Comparison of ENCODE assay signal across 26 mouse cellular contexts in the genomic region with DNA sequence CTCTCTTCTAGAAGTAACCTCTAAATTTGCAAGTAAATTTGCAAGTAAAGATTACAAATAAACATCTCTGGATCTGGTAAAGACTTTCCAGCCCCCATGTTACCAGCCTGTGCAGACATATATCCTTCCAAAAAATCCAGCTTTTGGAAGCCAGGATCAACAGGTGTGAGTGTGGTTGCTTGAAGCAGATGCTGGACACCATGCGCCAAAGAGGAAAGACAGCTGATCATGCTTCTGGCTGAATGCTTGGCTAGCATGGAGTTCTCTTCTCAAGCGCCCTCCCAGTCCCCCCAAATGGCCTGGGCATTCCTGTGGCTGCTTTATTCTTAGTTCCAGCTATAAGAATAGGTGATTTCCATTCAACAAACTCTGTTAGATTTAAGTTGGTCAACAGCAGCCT.
DNase-seq lines count a peak whose midpoint lies in the region; ATAC-seq and TF ChIP-seq lines count a peak whose summit lies in the region.
"Had no signal": no experiment of that assay in that cellular context is flagged by ENCODE, and none has a peak within 500 bp of the region (broad histone marks: within the 10 kb centered on the region; RNA-seq: fewer than 3 reads in every experiment).

No protein-coding gene starts in this region.

- no peak overlapping the region for H3K9ac ChIP-seq in heart, embryonic 12.5 days
- no peak overlapping the region for H3K9ac ChIP-seq in limb, embryonic 11.5 days (ENCODE audit: low read length)
- H3K9ac ChIP-seq: embryonic facial prominence, embryonic 12.5 days; forebrain, embryonic 12.5 days had no signal

- no peak overlapping the region for H3ac ChIP-seq in myocyte (ENCODE audit: control insufficient read depth, insufficient read length)

- DNase-seq in heart, adult 11 months: peak; percentile 30
- peak; percentile 10 for DNase-seq in limb, embryonic 11.5 days (ENCODE audit: low spot score)
- DNase-seq in limb, embryonic 10.5 days (ENCODE audit: low spot score): no peak
- DNase-seq: adrenal gland, adult 8-10 months; adrenal gland, postnatal 14 days; adrenal gland, postnatal 36 days; B cell, adult 2 months; cerebellum, adult 11-12 months; cerebellum, adult 2 months; cerebellum, adult 9-10 months; cerebellum, postnatal 10 days; cerebellum, postnatal 25 days had no signal

- no peak for ATAC-seq in heart, embryonic 12.5 days (ENCODE audit: insufficient number of reproducible peaks, low FRiP score)
- no peak for ATAC-seq in limb, embryonic 11.5 days (ENCODE audit: insufficient number of reproducible peaks, low FRiP score, low TSS enrichment, low read depth)
- ATAC-seq: activated CD4-positive, CD25-positive, alpha-beta regulatory T cell, adult 4 months; CD4-positive, CD25-positive, alpha-beta regulatory T cell, adult 4 months; forebrain, embryonic 14.5 days; forebrain, embryonic 16.5 days; Patski had no signal

- H3K27ac ChIP-seq in heart, embryonic 12.5 days (ENCODE audit: poor library complexity, severe bottlenecking): no peak overlapping the region
- no peak overlapping the region for H3K27ac ChIP-seq in limb, embryonic 11.5 days (replicated peaks; ENCODE audit: low read depth, low read length)
- H3K27ac ChIP-seq in limb, embryonic 10.5 days: no peak overlapping the region
- H3K27ac ChIP-seq: embryonic facial prominence, embryonic 10.5 days; embryonic facial prominence, embryonic 12.5 days; forebrain, embryonic 10.5 days; forebrain, embryonic 12.5 days had no signal

- no peak for TF ChIP-seq POLR2A in myocyte (IDR thresholded peaks at IDR 0.05; ENCODE audit: insufficient read length, low read depth)

- no peak overlapping the region for H3K4me2 ChIP-seq in heart, embryonic 12.5 days
- no peak overlapping the region for H3K4me2 ChIP-seq in limb, embryonic 11.5 days (ENCODE audit: low read depth, severe bottlenecking)
- no peak overlapping the region for H3K4me2 ChIP-seq in myocyte (ENCODE audit: low read depth)
- H3K4me2 ChIP-seq: embryonic facial prominence, embryonic 12.5 days; forebrain, embryonic 12.5 days had no signal

- WGBS in heart, embryonic 12.5 days: 80% methylated on average over 2 of the region's 2 CpGs
- WGBS in limb, embryonic 11.5 days: 93% methylated on average over 2 of the region's 2 CpGs
- WGBS in limb, embryonic 10.5 days: 90% methylated on average over 2 of the region's 2 CpGs

- no peaks in the 10 kb centered on the region for H3K27me3 ChIP-seq in heart, embryonic 12.5 days (replicated peaks)
- no peaks in the 10 kb centered on the region for H3K27me3 ChIP-seq in limb, embryonic 11.5 days (ENCODE audit: control insufficient read depth, insufficient read depth, low read length)
- 0 out of 2 replicates have a peak, but pooled peaks cover 11% of the 10 kb centered on the region for H3K27me3 ChIP-seq in limb, embryonic 10.5 days (ENCODE audit: low read depth, poor library complexity, severe bottlenecking)
- no peaks in the 10 kb centered on the region for H3K27me3 ChIP-seq in myocyte (ENCODE audit: control insufficient read depth, insufficient read depth, insufficient read length)
- H3K27me3 ChIP-seq: CH12.LX; embryonic facial prominence, embryonic 12.5 days; forebrain, embryonic 12.5 days had no signal

- H3K4me1 ChIP-seq in heart, embryonic 12.5 days (replicated peaks): 0 out of 2 replicates have a peak, but pooled peaks cover 2% of the 10 kb centered on the region
- H3K4me1 ChIP-seq in limb, embryonic 11.5 days (ENCODE audit: control insufficient read depth, insufficient read depth, low read length): peaks cover 5% of the 10 kb centered on the region; the same call in 1 of the 2 replicates
- H3K4me1 ChIP-seq in limb, embryonic 10.5 days: peaks cover 17% of the 10 kb centered on the region
- H3K4me1 ChIP-seq: embryonic facial prominence, embryonic 12.5 days had no signal

- no peaks in the 10 kb centered on the region for H3K79me2 ChIP-seq in myocyte (ENCODE audit: control insufficient read depth, insufficient read depth)

- no peaks in the 10 kb centered on the region for H3K36me3 ChIP-seq in heart, embryonic 12.5 days
- no peaks in the 10 kb centered on the region for H3K36me3 ChIP-seq in limb, embryonic 11.5 days (ENCODE audit: control insufficient read depth, insufficient read depth, low read length)
- H3K36me3 ChIP-seq in limb, embryonic 10.5 days: no peaks in the 10 kb centered on the region
- no peaks in the 10 kb centered on the region for H3K36me3 ChIP-seq in myocyte (ENCODE audit: control insufficient read depth, insufficient read depth)
- H3K36me3 ChIP-seq: embryonic facial prominence, embryonic 10.5 days; embryonic facial prominence, embryonic 12.5 days; forebrain, embryonic 10.5 days; forebrain, embryonic 12.5 days; G1E had no signal

- no peaks in the 10 kb centered on the region for H3K9me3 ChIP-seq in heart, embryonic 12.5 days (replicated peaks)
- no peaks in the 10 kb centered on the region for H3K9me3 ChIP-seq in limb, embryonic 11.5 days (ENCODE audit: control insufficient read depth, low read length)
- no peaks in the 10 kb centered on the region for H3K9me3 ChIP-seq in limb, embryonic 10.5 days (replicated peaks)
- H3K9me3 ChIP-seq: embryonic facial prominence, embryonic 10.5 days; embryonic facial prominence, embryonic 12.5 days; forebrain, embryonic 10.5 days; forebrain, embryonic 12.5 days; G1E had no signal

- H3K4me3 ChIP-seq in heart, embryonic 12.5 days: no peak overlapping the region
- H3K4me3 ChIP-seq in limb, embryonic 11.5 days (ENCODE audit: low read depth, low read length): no peak overlapping the region
- H3K4me3 ChIP-seq in limb, embryonic 10.5 days: no peak overlapping the region
- no peak overlapping the region for H3K4me3 ChIP-seq in myocyte
- H3K4me3 ChIP-seq: embryonic facial prominence, embryonic 10.5 days; embryonic facial prominence, embryonic 12.5 days; erythroblast, embryonic 14.5 days; forebrain, embryonic 10.5 days; forebrain, embryonic 12.5 days had no signal

TF ChIP-seq in myocyte, 11 proteins besides CTCF, POLR2A, EP300 and RAD21:
- peak in 2 of 3 experiments; percentile 75 to 77 for TF ChIP-seq MYOD1 (IDR thresholded peaks at IDR 0.05; ENCODE audit: control insufficient read depth in 1 of 3, insufficient read length in 2 of 3, low read depth in 2 of 3)
- TF ChIP-seq TCF3 (IDR thresholded peaks at IDR 0.05; ENCODE audit: insufficient read length, low read depth): peak; percentile 76
- TF ChIP-seq MYOG (IDR thresholded peaks at IDR 0.05; ENCODE audit: control insufficient read depth in 1 of 3, insufficient read depth in 1 of 3, insufficient read length in 2 of 3, low read depth in 2 of 3): peak in 1 of 3 experiments; percentile 74
- no peak for TF ChIP-seq POLR2AphosphoS2 (IDR thresholded peaks at IDR 0.05; ENCODE audit: insufficient read length, low read depth)
- TF ChIP-seq TCF12 (IDR thresholded peaks at IDR 0.05; ENCODE audit: insufficient read depth, poor library complexity, severe bottlenecking): peak; percentile 66
